Mouse (Mus musculus) c-Kit-negative CD71-positive TER-119-positive erythroid progenitor cells, embryonic 14.5 days (primary cell): Measurements from ENCODE around the gene Adrm1.

Source experiments
- DNase-seq: peaks from one replicate; pipeline ENCODE4 v3.0.0-alpha.2; 2013; ENCODE audit warnings: low read depth, low spot score

The Adrm1 gene

GRCm38 (mm10) chr2:180218677-180219076 is 47.4 kb downstream of the Adrm1 start:
- DNase-seq, result no peak

DNA sequence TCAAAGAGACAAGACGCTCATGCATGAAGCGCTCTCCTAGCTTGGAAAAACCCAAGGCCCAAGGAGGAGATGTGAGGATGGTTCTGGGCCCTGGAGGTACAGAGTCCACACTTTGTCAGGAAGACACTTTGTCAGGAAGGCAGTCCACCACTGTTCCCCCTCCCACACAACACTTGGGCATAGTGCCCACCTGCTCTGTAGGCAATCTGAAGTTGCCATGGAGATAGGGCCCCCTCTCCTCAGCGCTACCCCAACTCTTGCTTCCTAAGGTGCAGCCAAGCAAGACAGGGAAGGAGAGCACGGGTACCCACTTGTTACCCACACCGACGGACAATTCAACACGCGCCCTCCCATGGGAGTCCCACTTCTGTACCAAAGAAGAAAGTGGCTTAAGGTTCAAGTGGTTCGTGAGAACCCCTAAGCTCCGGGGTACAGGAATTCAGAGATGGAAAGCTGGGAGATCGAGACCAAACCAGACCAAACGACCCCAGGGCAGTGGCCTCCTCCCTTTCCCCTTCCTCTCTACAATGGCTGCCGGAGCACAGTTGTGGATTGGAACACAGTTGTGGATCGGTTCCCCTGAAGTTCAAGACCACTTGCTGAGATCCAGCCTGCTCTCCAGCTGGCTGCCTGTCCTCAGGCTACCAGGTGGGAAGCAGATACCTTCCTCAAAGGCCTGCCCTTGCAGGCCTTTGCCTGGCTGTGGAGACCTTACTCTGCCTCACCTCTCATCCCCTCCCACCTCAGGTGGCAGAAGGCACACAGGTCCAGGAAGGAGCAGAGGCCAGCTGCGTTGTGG is 48.1 kb downstream of the Adrm1 start:
- no peak for DNase-seq

GRCm38 (mm10) chr2:180220165-180220564 is 48.9 kb downstream of the Adrm1 start:
- DNase-seq, result no peak

GRCm38 (mm10) chr2:180221051-180221450 is 49.8 kb downstream of the Adrm1 start:
- DNase-seq, result no peak

- no peak for DNase-seq
These were observed 51.0 kb downstream of the Adrm1 start for GRCm38 (mm10) chr2:180222250-180222649.

DNA sequence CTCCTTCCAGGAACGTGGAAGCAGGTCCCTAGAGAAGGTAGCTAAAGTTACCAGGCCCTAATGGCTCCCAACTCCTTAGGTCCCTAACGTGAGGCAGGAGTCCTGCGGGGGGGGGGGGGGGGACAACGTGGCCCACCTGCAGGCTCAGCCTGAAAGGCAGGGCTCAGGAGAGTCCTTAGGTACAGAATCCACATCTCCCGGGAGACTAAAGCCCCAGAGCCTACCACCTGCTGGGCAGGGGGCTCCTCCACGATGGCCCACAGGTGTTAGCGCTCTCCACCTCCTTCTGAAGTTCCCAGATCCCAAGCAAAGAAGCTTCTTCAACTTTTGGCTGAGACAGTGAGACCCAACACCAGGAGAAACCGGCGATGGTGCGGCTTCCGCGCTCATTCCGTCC is 53.4 kb downstream of the Adrm1 start:
- DNase-seq, result no peak

- no peak for DNase-seq
These were observed 53.9 kb downstream of the Adrm1 start for GRCm38 (mm10) chr2:180225044-180225761.
